Mouse (Mus musculus) E14TG2a.4 (cell line): ENCODE results near the gene Gabbr2.

Experiments used
- H3K27me3 ChIP-seq: 2 replicates; pipeline ENCODE4 v1.6.1; 2014; ENCODE audit warnings: low read length, control low read depth; ENCODE audit not compliant: insufficient read depth
- H3K36me3 ChIP-seq: 2 replicates; pipeline ENCODE4 v1.6.1; 2014; ENCODE audit warnings: low read length, control low read depth; ENCODE audit not compliant: insufficient read depth
- H3K4me1 ChIP-seq: replicated peaks from 2 replicates; pipeline ENCODE4 v1.6.1; 2014; ENCODE audit warnings: low read depth, low read length, control low read depth
- H3K4me3 ChIP-seq: replicated peaks from 2 replicates; pipeline ENCODE4 v1.5.1; 2014; ENCODE audit warnings: mild to moderate bottlenecking, low read length
- H3K9me3 ChIP-seq: 2 replicates; pipeline ENCODE4 v1.6.1; 2014; ENCODE audit warnings: low read length, control low read depth
- CTCF ChIP-seq: conservative IDR thresholded peaks from 2 replicates; pipeline ENCODE4 v1.5.1; 2014; ENCODE audit warnings: low read length
- NANOG ChIP-seq: IDR thresholded peaks from 2 replicates; pipeline ENCODE4 v1.6.1; 2014; ENCODE audit warnings: borderline replicate concordance, low read length, mixed read lengths
- POU5F1 ChIP-seq: IDR thresholded peaks from 2 replicates; pipeline ENCODE4 v1.6.1; 2014; ENCODE audit warnings: low read length, borderline replicate concordance

Gene Gabbr2

DNA sequence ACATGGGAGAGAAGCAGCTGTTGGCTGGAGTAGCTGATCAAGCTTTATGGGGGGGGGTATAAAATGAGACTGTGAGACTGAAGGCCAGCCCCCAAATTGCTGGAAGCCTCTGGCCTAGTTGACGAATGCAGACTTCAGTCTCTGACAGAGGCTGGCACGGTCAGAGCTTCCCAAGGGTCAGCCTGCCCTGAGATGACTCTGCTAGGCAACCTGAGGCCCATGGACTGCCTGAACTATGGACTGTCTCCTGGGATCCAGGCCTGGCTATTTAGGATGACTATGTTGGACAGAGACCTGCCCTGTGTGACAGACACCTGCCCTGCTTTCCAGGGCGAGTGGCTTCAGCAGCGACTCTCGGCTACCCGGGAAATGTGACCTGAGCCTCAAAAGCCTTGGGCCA lies 281.7 kb downstream of the Gabbr2 start:
- no peaks in the 10 kb centered on the region; the same call in 1 of the 2 replicates for H3K27me3 ChIP-seq
- no peak overlapping the region for H3K4me3 ChIP-seq
- H3K36me3 ChIP-seq: no peaks in the 10 kb centered on the region
- no peak for TF ChIP-seq NANOG
- no peak for TF ChIP-seq POU5F1
- TF ChIP-seq CTCF: no peak
- H3K4me1 ChIP-seq: no peaks in the 10 kb centered on the region
- H3K9me3 ChIP-seq: no peaks in the 10 kb centered on the region

DNA sequence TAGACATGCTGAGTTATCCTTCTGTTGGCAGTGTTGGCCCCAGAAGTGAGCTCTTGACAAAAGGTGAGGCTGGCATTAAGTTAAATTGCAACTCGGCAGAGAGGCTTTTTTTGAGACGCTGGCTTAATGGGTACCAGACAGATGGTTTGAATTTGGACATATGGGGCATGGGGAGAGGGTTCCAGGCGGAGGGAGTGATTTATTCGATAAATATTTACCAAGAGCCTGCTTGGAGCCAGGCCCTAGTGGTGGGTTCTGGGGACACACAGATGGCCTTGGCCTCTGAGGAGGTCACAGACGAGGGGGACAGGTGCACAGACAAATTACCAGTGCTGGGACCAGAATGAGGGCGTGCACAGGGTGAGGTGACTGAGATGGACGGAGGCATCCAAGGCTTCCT lies 282.2 kb downstream of the Gabbr2 start:
- Histone ChIP-seq H3K4me1 (no peaks in the 10 kb centered on the region), H3K9me3 (no peaks in the 10 kb centered on the region), H3K27me3 (no peaks in the 10 kb centered on the region; the same call in 1 of the 2 replicates), H3K36me3 (no peaks in the 10 kb centered on the region), H3K4me3 (no peak overlapping the region)
- TF ChIP-seq POU5F1 (no peak), NANOG (no peak), CTCF (no peak)

GRCm38 (mm10) chr4:46705739-46706138 lies 285.9 kb downstream of the Gabbr2 start:
- H3K9me3 ChIP-seq: no peaks in the 10 kb centered on the region
- no peak for TF ChIP-seq NANOG
- TF ChIP-seq CTCF: no peak
- TF ChIP-seq POU5F1: no peak
- H3K4me1 ChIP-seq: no peaks in the 10 kb centered on the region
- H3K4me3 ChIP-seq: no peak overlapping the region
- no peaks in the 10 kb centered on the region for H3K27me3 ChIP-seq
- no peaks in the 10 kb centered on the region for H3K36me3 ChIP-seq

DNA sequence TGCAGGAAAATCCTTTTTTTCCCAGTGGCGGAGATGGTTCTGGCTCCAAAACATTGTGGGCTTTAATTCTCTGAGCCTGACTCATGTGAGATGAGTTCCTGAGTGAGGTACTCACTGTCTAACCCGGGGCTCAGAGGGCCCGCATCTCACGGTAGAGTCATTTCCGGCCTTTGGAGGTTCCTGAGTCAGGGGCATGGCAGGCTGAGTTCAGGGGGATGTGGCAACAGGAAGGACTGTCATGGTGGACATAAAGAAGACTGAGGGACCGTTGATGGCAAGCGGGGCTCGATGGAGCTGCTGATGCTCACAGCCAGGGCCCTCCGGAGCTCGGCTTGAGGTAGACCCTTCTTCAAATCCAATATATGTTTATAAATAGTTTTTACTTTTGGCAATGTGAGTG lies 288.5 kb downstream of the Gabbr2 start:
- Histone ChIP-seq H3K4me1 (no peaks in the 10 kb centered on the region), H3K4me3 (no peak overlapping the region), H3K27me3 (no peaks in the 10 kb centered on the region), H3K9me3 (no peaks in the 10 kb centered on the region), H3K36me3 (no peaks in the 10 kb centered on the region)
- TF ChIP-seq POU5F1: no peak
- TF ChIP-seq NANOG: no peak
- TF ChIP-seq CTCF: no peak

DNA sequence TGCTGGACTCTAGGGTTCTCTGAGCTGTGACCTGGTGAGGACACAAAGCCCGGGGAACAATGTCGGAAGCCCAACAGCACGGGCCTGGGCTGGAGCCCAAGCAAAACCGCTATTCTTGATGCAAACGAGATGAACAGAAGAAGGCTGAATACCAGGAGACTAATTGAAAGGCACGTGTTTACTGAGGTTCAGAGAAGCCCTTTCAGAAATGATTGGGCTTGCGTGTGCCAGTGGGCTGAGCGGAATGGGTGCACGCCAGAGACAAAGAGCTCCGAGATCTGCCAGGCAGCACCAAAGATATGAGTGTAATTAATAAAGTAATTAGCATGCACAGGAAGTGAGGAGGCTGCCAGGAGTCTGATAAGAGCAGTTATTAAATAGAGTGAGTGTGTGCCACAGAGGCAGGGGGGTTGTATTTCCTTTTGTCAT lies 291.4 kb downstream of the Gabbr2 start:
- no peak for TF ChIP-seq NANOG
- no peak for TF ChIP-seq POU5F1
- TF ChIP-seq CTCF: no peak
- Histone ChIP-seq H3K4me3 (no peak overlapping the region), H3K9me3 (no peaks in the 10 kb centered on the region), H3K4me1 (peaks cover 9% of the 10 kb centered on the region), H3K36me3 (no peaks in the 10 kb centered on the region), H3K27me3 (peaks cover 11% of the 10 kb centered on the region; the same call in 1 of the 2 replicates)

DNA sequence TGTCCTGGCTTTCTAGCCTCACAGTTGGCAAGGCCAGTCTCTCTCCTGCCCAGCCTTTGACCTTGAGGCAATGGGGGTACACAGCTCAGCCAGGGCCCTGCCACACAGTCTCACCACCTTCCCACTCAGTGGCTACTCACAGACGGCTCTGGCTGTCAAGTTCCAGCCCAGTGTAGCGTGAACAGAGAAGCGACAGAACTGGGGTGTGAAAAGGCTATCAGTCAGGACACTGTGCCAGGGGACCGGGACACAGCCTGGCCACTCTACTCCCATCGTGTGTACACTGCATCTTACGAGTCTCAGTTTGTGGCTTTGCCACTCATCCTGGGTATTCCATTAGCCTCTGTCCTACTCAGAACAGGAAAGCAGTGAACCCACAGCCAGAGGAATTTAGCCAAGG lies 295.2 kb downstream of the Gabbr2 start:
- Histone ChIP-seq H3K36me3 (no peaks in the 10 kb centered on the region), H3K27me3 (peaks cover 11% of the 10 kb centered on the region; the same call in 1 of the 2 replicates), H3K9me3 (peaks cover 2% of the 10 kb centered on the region), H3K4me1 (peaks cover 9% of the 10 kb centered on the region), H3K4me3 (no peak overlapping the region)
- TF ChIP-seq NANOG (no peak), CTCF (no peak), POU5F1 (no peak)

GRCm38 (mm10) chr4:46690565-46690964 lies 301.1 kb downstream of the Gabbr2 start:
- no peak for TF ChIP-seq NANOG
- no peak for TF ChIP-seq POU5F1
- no peak for TF ChIP-seq CTCF

DNA sequence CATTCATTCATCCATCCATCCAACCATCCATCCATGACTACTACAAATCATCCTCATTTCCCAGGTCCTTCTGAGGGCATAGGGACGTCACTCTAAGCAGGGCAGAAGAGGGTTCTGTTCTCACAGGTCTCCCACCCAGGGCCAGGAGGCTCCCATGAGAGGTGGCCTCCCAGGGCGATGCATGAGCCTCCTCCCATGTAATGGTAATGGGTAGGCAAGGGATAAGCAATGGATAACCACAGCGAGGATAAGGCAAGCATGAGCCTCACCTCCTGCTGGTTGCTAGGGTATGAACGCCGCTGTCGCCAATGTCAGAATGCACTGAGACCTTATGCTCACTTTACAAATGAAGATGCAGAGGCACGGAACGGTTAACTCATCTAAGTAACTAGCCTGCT lies 301.7 kb downstream of the Gabbr2 start:
- no peak overlapping the region for H3K4me3 ChIP-seq
- H3K4me1 ChIP-seq: peaks cover 7% of the 10 kb centered on the region
- H3K36me3 ChIP-seq: no peaks in the 10 kb centered on the region
- no peak for TF ChIP-seq POU5F1
- no peak for TF ChIP-seq NANOG
- no peak for TF ChIP-seq CTCF
- H3K9me3 ChIP-seq: peaks cover 6% of the 10 kb centered on the region
- H3K27me3 ChIP-seq: peaks cover 23% of the 10 kb centered on the region

More at GRCm38 (mm10) chr4:46690565-46690964, 301.1 kb downstream of the Gabbr2 start:
- Histone ChIP-seq H3K4me1 (peaks cover 7% of the 10 kb centered on the region), H3K27me3 (peaks cover 23% of the 10 kb centered on the region), H3K36me3 (no peaks in the 10 kb centered on the region), H3K9me3 (peaks cover 6% of the 10 kb centered on the region), H3K4me3 (no peak overlapping the region)

GRCm38 (mm10) chr4:46689397-46690022 lies 302.2 kb downstream of the Gabbr2 start:
- H3K27me3 ChIP-seq: peaks cover 25% of the 10 kb centered on the region
- H3K36me3 ChIP-seq: no peaks in the 10 kb centered on the region
- peak overlapping the region; percentile 45 for H3K4me3 ChIP-seq
- no peak for TF ChIP-seq POU5F1
- TF ChIP-seq CTCF: peak; percentile 79
- TF ChIP-seq NANOG: no peak
- peaks cover 6% of the 10 kb centered on the region for H3K9me3 ChIP-seq
- H3K4me1 ChIP-seq: peaks cover 7% of the 10 kb centered on the region
